Mouse (Mus musculus): ENCODE measurements around the gene Olfr503.
"Not testable (repeated sequence)": the region's sequence is repeated elsewhere in the genome, so short reads cannot be mapped to it uniquely, and the experiment has no call there.

Olfr503 gene

DNA sequence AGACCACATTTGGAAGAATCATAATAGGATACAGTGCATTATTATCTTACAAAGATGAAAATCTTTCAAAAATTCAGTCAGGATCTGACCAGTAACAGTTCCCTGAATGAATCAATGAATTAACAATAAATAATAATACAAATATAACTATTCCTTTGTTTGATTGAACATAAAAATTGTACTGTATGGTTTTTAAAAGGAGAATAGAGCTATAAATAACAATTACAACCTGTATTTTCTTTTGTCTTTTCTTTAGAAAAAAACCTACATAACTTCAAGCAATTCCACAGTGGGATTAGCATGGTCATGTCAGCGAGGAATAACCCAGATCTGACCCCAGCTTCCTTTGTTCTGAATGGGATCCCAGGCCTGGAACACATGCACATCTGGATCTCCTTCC, at the start of gene Olfr503:
Gene Olfr503, plus strand, starts transcription at position 301 of the 400 bp plus-strand sequence.
- not testable (repeated sequence) for DNase-seq (ENCODE audit: low spot score)

DNA sequence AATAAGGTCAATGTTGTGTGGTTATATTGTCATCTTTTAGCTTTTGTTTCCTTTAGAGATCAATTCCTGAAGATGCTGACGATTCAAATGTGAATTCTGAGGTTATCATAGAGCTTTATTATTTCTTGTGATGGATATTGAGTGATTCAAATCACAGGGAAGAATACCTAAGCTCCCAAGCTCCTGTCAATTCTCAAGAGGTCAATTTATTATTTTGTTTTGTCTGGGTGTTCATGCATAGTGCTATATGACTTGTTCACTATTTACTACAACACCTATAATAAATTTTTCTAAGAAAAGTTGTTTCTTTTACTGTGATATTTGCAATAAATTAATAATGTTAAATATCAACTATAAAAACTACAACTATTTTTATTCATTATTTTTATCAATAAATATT, 19.4 kb upstream of the Olfr503 start, which contains the start of gene Olfr502:
Gene Olfr502, minus strand, starts transcription at position 101 of the 400 bp plus-strand sequence.
- DNase-seq (ENCODE audit: low spot score): no peak

DNA sequence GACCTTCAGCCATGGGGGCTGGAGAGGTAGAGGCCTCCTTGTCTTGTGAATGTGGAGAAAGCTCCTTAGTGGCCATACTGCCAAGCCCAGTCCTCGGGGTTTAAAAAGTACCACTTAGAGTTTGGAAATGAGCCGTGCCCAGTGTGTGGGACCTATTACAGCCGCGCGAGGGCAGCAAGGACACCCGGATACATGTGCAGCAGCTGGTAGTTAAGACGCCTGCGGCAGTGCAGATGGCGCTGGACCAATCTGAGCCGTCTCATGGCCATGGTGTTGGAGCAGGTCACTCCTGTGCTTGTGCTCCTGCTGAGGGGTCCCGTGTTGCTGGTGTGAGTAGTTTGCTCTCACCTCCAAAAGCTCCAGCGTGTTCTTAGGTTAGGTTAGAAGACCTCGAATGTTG, 1.9 kb upstream of the Olfr503 start:
- DNase-seq (ENCODE audit: low spot score): no peak

DNA sequence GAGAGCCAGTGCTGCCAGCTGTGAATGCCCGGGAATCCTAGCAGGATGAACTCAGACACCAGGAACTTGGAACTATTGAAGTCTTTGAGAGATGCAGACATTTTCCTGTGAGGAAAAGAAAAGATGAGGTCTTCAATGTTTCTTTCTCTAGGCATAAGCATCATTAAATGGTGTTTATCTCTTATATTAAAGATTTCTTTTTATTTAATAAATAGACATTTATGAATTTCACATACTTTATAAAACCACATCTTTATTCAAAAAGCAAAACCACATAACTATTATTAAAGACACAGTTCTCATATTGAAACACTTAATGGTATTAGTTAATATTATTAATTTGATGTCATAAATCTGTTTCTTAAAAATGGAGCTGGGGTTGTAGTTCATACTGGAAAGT, 21.4 kb downstream of the Olfr503 start, which contains the start of gene Olfr504:
Gene Olfr504, minus strand, starts transcription at position 101 of the 400 bp plus-strand sequence.
- DNase-seq (ENCODE audit: low spot score): no peak

DNA sequence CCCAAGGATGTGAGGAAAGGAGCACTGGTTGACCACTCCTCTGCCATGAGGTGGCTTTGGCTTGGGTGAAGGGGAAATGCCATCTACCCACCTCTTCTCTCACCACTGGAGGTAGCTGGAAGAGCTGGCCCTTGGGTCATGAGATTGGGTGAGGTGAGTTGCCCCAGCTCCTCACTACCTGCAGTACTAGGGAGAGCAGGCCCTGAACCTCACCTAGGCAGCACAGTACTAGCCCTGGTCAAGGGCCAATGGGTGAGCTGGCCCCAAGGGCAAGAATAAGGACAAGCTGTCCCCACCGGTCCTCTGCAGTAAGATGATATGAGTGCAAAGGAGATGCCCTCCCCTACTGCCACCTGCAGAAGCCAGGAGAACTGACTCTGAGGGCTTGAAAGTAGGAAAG, 45.5 kb downstream of the Olfr503 start:
- DNase-seq (ENCODE audit: low spot score): no peak

Measured in testis, postnatal 10 days (tissue).